Mouse (Mus musculus) liver, adult 2 months (tissue): Measurements from ENCODE around the gene Pcnx. TPM values are rescaled to one million over a fixed set of nuclear protein-coding genes. Genes with fewer than 3 reads are reported as not detected.

Experiments used
- DNase-seq: peaks from one replicate; pipeline ENCODE4 v3.0.0-alpha.2; 2011; ENCODE audit warnings: low read depth, low spot score; ENCODE audit errors: extremely low read depth
- H3K27ac ChIP-seq: fragments of 200-500 bp; replicated peaks from 2 replicates; pipeline ENCODE4 v1.5.1; 2012; ENCODE audit warnings: low read depth, mild to moderate bottlenecking, control low read depth, inconsistent platforms, low read length; ENCODE audit not compliant: insufficient read depth
- H3K27me3 ChIP-seq: fragments of 200-500 bp; 2 replicates; pipeline ENCODE4 v1.6.1; 2012; ENCODE audit warnings: mild to moderate bottlenecking, moderate library complexity, low read length, inconsistent platforms; ENCODE audit not compliant: control insufficient read depth, insufficient read depth
- H3K36me3 ChIP-seq: fragments of 200-500 bp; 2 replicates; pipeline ENCODE4 v1.6.1; 2012; ENCODE audit warnings: low read length, inconsistent platforms; ENCODE audit not compliant: control insufficient read depth, insufficient read depth
- H3K4me1 ChIP-seq: fragments of 200-500 bp; 2 replicates; pipeline ENCODE4 v1.6.1; 2011; ENCODE audit warnings: low read length; ENCODE audit not compliant: control insufficient read depth, insufficient read depth
- H3K4me3 ChIP-seq: fragments of 200-500 bp; 2 replicates; pipeline ENCODE4 v1.5.1; 2011; ENCODE audit warnings: low read depth, mild to moderate bottlenecking, control low read depth, low read length, moderate library complexity; ENCODE audit not compliant: insufficient read depth
- H3K79me2 ChIP-seq: fragments of 200-500 bp; 2 replicates; pipeline ENCODE4 v1.6.1; 2012; ENCODE audit warnings: inconsistent platforms, mild to moderate bottlenecking, low read length, moderate library complexity; ENCODE audit not compliant: control insufficient read depth, insufficient read depth
- H3K9ac ChIP-seq: fragments of 200-500 bp; 2 replicates; pipeline ENCODE4 v1.6.1; 2012; ENCODE audit warnings: low read depth, mild to moderate bottlenecking, control low read depth, inconsistent platforms, low read length
- CTCF ChIP-seq: fragments of 200-500 bp; IDR thresholded peaks from 2 replicates; pipeline ENCODE4 v1.5.1; 2011; ENCODE audit warnings: low read depth, low read length, control low read depth
- POLR2A ChIP-seq: fragments of 200-500 bp; IDR thresholded peaks from 2 replicates; pipeline ENCODE4 v1.6.1; 2011; ENCODE audit warnings: low read length, control low read depth; ENCODE audit not compliant: insufficient read depth; ENCODE audit errors: extremely low read depth
- WGBS: fragments of 180-500 bp; shearing (Covaris S2); methylation state at CpG from one replicate; pipeline ENCODE4 v1.1.7; 2018; 5-methylcytosine and 5-hydroxymethylcytosine counted together
- polyA plus RNA-seq: library from polyadenylated mRNA; depleted of rRNA; stranded (reverse); fragments of >200 nt; gene quantifications from 2 replicates; pipeline ENCODE4 v1.2.3, GENCODE M21; 2012
- total RNA-seq: library from RNA; depleted of rRNA; stranded (reverse); fragments of >200 nt; gene quantifications from 2 replicates; pipeline ENCODE4 v1.2.3, GENCODE M21; 2014

Pcnx gene
- total and polyA plus RNA-seq, 2 experiments, result 10.6 to 14.5 TPM

DNA sequence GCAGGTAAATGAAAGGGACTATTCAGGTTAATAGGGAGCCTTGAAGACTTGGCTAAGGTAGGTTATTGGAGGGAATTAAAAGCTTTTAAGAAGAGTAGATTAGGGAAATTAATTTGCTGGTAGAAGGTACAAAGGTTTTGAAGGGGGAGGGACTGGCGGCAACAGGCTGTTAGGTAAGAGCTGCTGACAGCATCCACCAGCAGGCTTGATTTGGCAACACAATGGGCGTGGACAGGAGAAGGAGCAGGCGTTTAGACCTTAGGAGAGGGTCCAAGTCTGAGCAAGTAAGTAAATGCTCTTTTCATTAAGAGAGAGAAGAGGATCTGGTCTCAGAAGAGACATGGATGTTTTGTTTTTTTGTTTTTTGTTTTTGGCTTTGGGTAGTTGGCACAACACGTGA is 3.1 kb upstream of the Pcnx start:
- no peak overlapping the region for H3K9ac ChIP-seq
- H3K4me3 ChIP-seq, result no peak overlapping the region

GRCm38 (mm10) chr12:81857251-81857650 is 2.6 kb upstream of the Pcnx start:
- H3K9ac ChIP-seq, result no peak overlapping the region
- H3K36me3 ChIP-seq, result no peaks in the 10 kb centered on the region
- H3K4me3 ChIP-seq, result no peak overlapping the region
- H3K27ac ChIP-seq, result no peak overlapping the region
- TF ChIP-seq POLR2A, result no peak
- TF ChIP-seq CTCF, result no peak
- peaks cover 14% of the 10 kb centered on the region for H3K4me1 ChIP-seq
- H3K27me3 ChIP-seq, result no peaks in the 10 kb centered on the region
- peaks cover 3% of the 10 kb centered on the region; the same call in 1 of the 2 replicates for H3K79me2 ChIP-seq
- WGBS, result 64% methylated on average over 4 of the region's 4 CpGs
- DNase-seq, result no peak

More for the DNA sequence above, 3.1 kb upstream of the Pcnx start:
- TF ChIP-seq CTCF (no peak), POLR2A (no peak)
- peaks cover 9% of the 10 kb centered on the region for H3K4me1 ChIP-seq
- H3K36me3 ChIP-seq, result no peaks in the 10 kb centered on the region
- WGBS, result 33% methylated on average over 4 of the region's 4 CpGs
- peak; percentile 90 for DNase-seq
- H3K27me3 ChIP-seq, result no peaks in the 10 kb centered on the region
- peaks cover 1% of the 10 kb centered on the region; the same call in 1 of the 2 replicates for H3K79me2 ChIP-seq
- no peak overlapping the region for H3K27ac ChIP-seq

DNA sequence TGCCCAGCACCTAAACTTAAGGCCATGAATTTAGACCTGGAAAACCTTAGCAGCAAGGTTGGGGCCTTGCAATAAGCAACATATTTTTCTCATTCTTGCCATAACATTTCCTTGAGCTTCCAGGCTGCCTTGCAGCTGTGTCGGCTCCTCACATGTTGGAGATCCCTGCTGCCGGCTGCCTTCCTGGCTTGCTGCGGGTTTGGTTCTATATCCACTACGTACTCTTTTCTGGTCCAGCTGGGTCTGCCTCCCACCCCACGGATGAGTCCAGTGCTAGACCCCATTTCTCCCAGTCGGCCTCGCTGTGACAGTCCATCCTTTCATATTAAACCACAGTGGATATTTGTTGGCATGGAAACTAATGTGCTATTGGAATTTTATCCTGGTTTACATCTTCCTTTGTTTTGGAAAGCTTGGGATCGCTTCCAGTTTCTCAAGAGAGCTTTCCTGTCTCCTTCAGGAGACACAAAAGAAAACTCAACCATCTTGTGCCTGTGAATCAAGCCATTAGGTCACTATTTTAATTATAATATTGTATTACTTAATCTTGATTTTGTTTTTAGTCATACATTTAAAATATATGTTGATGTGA is 1.7 kb upstream of the Pcnx start:
- no peak for DNase-seq
- Histone ChIP-seq H3K4me1 (peaks cover 16% of the 10 kb centered on the region), H3K9ac (no peak overlapping the region), H3K4me3 (no peak overlapping the region), H3K27me3 (no peaks in the 10 kb centered on the region), H3K27ac (no peak overlapping the region), H3K36me3 (no peaks in the 10 kb centered on the region), H3K79me2 (peaks cover 3% of the 10 kb centered on the region; the same call in 1 of the 2 replicates)
- TF ChIP-seq CTCF, result no peak
- no peak for TF ChIP-seq POLR2A
- WGBS, result 91% methylated on average over 8 of the region's 8 CpGs

DNA sequence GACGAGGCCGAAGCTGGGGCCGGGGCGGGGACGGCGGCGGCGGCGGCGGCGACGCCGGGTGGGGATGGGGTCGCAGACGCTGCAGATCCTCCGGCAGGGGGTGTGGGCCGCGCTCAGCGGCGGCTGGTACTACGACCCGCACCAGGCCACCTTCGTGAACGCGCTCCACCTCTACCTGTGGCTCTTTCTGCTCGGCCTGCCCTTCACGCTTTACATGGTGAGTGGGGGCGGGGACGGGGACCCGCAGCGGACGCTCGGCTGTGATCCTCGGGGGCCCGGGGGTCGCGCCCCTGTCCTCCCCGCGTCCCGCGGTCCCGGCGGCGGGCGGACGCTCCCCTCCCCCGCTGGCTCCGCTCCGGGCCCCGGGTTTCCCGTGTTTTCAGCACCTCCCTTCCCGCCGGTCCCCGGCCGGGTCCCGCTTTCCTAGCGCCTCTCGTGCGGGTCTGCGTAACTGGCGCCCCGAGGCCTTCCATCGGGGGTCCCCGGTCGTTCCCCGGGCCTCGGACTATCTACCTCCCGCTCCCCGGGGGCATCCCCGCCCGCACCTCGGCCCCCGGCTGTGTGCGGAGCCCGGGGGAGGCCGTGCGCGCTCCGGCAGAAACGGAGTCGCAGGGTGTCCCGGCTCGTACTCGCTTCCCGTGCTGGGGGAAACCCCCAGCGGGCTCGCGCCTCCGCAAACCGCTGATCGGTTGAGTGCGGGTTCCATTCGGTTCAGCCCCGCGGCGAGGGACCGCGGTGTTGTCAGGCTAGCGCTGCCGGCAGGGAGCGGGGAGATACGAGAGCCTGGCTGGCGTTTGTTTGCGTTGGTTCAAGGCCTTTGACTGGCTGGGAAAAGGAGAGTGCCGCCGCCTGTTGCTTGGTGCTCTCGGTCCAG is 722 bp downstream of the Pcnx start:
- Histone ChIP-seq H3K4me1 (peaks cover 16% of the 10 kb centered on the region), H3K9ac (peak overlapping the region; percentile 95), H3K27ac (peak overlapping the region; percentile 75), H3K4me3 (peak overlapping the region; percentile 91), H3K79me2 (peaks cover 18% of the 10 kb centered on the region), H3K36me3 (no peaks in the 10 kb centered on the region), H3K27me3 (no peaks in the 10 kb centered on the region)
- TF ChIP-seq POLR2A (no peak), CTCF (0 out of 2 replicates have a peak, but pooled peaks have one; percentile 5)
- under 1% methylated on average over 106 of the region's 107 CpGs for WGBS
- DNase-seq, result peak; percentile 68

GRCm38 (mm10) chr12:81861199-81862085 is 1.6 kb downstream of the Pcnx start:
- 54% methylated on average over 18 of the region's 18 CpGs for WGBS
- Histone ChIP-seq H3K9ac (peak overlapping the region; percentile 3; the same call in 1 of the 2 replicates), H3K27me3 (no peaks in the 10 kb centered on the region), H3K27ac (no peak overlapping the region), H3K4me3 (peak overlapping the region; percentile 91), H3K36me3 (no peaks in the 10 kb centered on the region), H3K79me2 (peaks cover 21% of the 10 kb centered on the region), H3K4me1 (peaks cover 13% of the 10 kb centered on the region)
- no peak for DNase-seq
- no peak for TF ChIP-seq CTCF
- TF ChIP-seq POLR2A, result no peak
